Mouse (Mus musculus) cerebellum, adult 2 months (tissue): ENCODE results near the gene Syvn1.

ENCODE experiments used
- CTCF ChIP-seq: fragments of 200-500 bp; IDR thresholded peaks from 2 replicates; pipeline ENCODE4 v1.5.1; 2011; ENCODE audit warnings: low read depth, mild to moderate bottlenecking, control low read depth, low read length, moderate library complexity, borderline replicate concordance; ENCODE audit not compliant: insufficient read depth
- POLR2A ChIP-seq: fragments of 200-500 bp; IDR thresholded peaks from 2 replicates; pipeline ENCODE4 v1.6.1; 2011; ENCODE audit warnings: low read length, control low read depth, borderline replicate concordance; ENCODE audit not compliant: insufficient read depth

- TF ChIP-seq POLR2A: no peak
- TF ChIP-seq CTCF: no peak
These were observed 23.5 kb downstream of the Syvn1 start for GRCm38 (mm10) chr19:6069851-6070250.
